In the genomic region with DNA sequence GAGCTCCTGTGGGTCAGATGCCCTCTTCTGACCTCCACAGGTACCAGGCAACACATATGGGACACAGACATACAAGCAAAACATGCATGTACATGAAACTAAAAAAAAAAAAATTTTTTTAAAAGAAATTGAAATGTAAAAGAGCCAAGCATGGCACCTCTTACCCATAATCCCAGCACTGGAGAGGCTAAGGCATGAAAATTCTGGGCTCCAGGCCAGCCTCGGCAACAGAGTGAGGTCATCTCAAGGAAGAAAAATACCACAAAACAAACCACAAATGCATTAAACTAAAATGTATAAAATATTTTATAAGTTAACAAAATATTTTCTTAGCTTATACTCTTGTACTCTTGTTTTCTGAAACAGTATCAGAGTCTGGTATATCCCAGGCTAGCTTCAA, we compare ENCODE assay signal across 12 mouse cellular contexts.
"Had no signal": no experiment of that assay in that cellular context is flagged by ENCODE, and none has a peak within 500 bp of the region (broad histone marks: within the 10 kb centered on the region; RNA-seq: fewer than 3 reads in every experiment).

No protein-coding gene starts in this region.

- H3K9ac ChIP-seq: limb, embryonic 15.5 days; liver, embryonic 12.5 days; lung, embryonic 15.5 days; midbrain, embryonic 13.5 days; neural tube, embryonic 15.5 days had no signal

- H3K27ac ChIP-seq: limb, embryonic 15.5 days; liver, embryonic 12.5 days; lung, embryonic 15.5 days; midbrain, embryonic 13.5 days; neural tube, embryonic 15.5 days; stomach, postnatal 0 days had no signal

- H3K27me3 ChIP-seq: limb, embryonic 15.5 days; lung, embryonic 15.5 days; midbrain, embryonic 13.5 days; neural tube, embryonic 15.5 days had no signal

- DNase-seq: kidney, postnatal 25 days; layer of hippocampus, postnatal 36 days; lung, postnatal 14 days; right cerebral cortex, adult 18-20 months; right cerebral cortex, postnatal 25 days; thymus, postnatal 4 days had no signal

- H3K4me2 ChIP-seq: limb, embryonic 15.5 days; liver, embryonic 12.5 days; lung, embryonic 15.5 days; midbrain, embryonic 13.5 days; neural tube, embryonic 15.5 days had no signal

- H3K4me3 ChIP-seq: limb, embryonic 15.5 days; liver, embryonic 12.5 days; lung, embryonic 15.5 days; midbrain, embryonic 13.5 days; neural tube, embryonic 15.5 days had no signal

- ATAC-seq: liver, embryonic 12.5 days; midbrain, embryonic 13.5 days had no signal

- H3K36me3 ChIP-seq: limb, embryonic 15.5 days; liver, embryonic 12.5 days; lung, embryonic 15.5 days; midbrain, embryonic 13.5 days; neural tube, embryonic 15.5 days had no signal

- H3K9me3 ChIP-seq: limb, embryonic 15.5 days; liver, embryonic 12.5 days; lung, embryonic 15.5 days; midbrain, embryonic 13.5 days; neural tube, embryonic 15.5 days had no signal
